Mouse (Mus musculus) MEL (cell line): Measurements from ENCODE around the gene Dnah17.
A peak's percentile ranks its signal among the peaks of the same experiment; 100 is the strongest.

Source experiments
- CTCF ChIP-seq, 3 experiments: IDR thresholded peaks in 2 of 3; conservative IDR thresholded peaks in 1 of 3; 2 replicates each; pipeline ENCODE4 v1.5.1; 2011 to 2012; ENCODE audit warnings: low read length in 3 of 3, low read depth in 2 of 3, mild to moderate bottlenecking in 2 of 3, improper control_type of control experiment in 1 of 3, inconsistent platforms in 1 of 3, mixed read lengths in 1 of 3, moderate library complexity in 1 of 3; ENCODE audit not compliant: control insufficient read depth in 1 of 3, insufficient read depth in 1 of 3, poor library complexity in 1 of 3, severe bottlenecking in 1 of 3
- EP300 ChIP-seq, 2 experiments: IDR thresholded peaks; 2 replicates each; pipeline ENCODE4 v1.6.1; 2011; ENCODE audit warnings: improper control_type of control experiment in 2 of 2, low read length in 2 of 2, low read depth in 1 of 2, mild to moderate bottlenecking in 1 of 2
- MXI1 ChIP-seq: IDR thresholded peaks from 2 replicates; pipeline ENCODE4 v1.6.1; 2011; ENCODE audit warnings: mild to moderate bottlenecking, low read depth, low read length, improper control_type of control experiment
- POLR2A ChIP-seq, 2 experiments: IDR thresholded peaks; 2 replicates each; pipeline ENCODE4 v1.6.1; 2011 to 2012; ENCODE audit warnings: low read length in 2 of 2, mild to moderate bottlenecking in 2 of 2, control low read depth in 1 of 2, improper control_type of control experiment in 1 of 2, low read depth in 1 of 2, moderate library complexity in 1 of 2; ENCODE audit not compliant: control insufficient read depth in 1 of 2, insufficient read depth in 1 of 2, poor library complexity in 1 of 2
- UBTF ChIP-seq: IDR thresholded peaks from 2 replicates; pipeline ENCODE4 v1.6.1; 2012; ENCODE audit warnings: low read depth, mild to moderate bottlenecking, inconsistent platforms, low read length, improper control_type of control experiment, moderate library complexity, borderline replicate concordance; ENCODE audit not compliant: insufficient read depth

DNA sequence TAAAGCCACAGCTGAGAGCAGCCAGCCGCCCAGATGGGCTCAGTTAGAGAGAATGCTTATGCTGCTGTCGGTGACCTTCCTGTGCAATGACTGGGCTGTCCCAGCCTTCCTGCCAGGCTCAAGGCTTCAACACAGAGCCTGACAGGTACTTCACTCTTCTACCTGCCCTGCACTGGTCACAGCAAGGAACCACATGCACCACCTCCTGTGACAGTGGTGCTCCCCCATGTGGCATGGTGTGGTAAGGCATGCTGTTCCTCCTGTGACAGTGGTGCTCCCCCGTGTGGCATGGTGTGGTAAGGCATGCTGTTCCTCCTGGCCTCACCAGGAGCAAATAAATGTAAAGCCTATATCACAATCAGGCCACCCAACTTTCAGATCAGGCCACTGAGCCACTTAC is 27.6 kb downstream of the Dnah17 start:
- peak in 2 of 3 experiments; percentile 100; a peak in 5 of 6 replicates for TF ChIP-seq CTCF (IDR thresholded peaks at IDR 0.05 in 2 of 3, conservative IDR thresholded peaks at IDR 0.05 in 1 of 3; ENCODE audit: control insufficient read depth in 1 of 3, insufficient read depth in 1 of 3, low read depth in 2 of 3, low read length in 3 of 3, poor library complexity in 1 of 3, severe bottlenecking in 1 of 3)
- TF ChIP-seq MXI1, result no peak
- no peak for TF ChIP-seq POLR2A (IDR thresholded peaks at IDR 0.05; ENCODE audit: control insufficient read depth in 1 of 2, insufficient read depth in 1 of 2, low read depth in 1 of 2, low read length in 2 of 2, poor library complexity in 1 of 2)
- TF ChIP-seq UBTF, result no peak
- 0 out of 4 replicates have a peak, but pooled peaks of 1 of the 2 experiments have one; percentile 7 for TF ChIP-seq EP300 (IDR thresholded peaks at IDR 0.05; ENCODE audit: low read depth in 1 of 2, low read length in 2 of 2)
